Mouse (Mus musculus) testis, postnatal 10 days (tissue): Measurements from ENCODE around the gene Por.

Source experiments
- DNase-seq: peaks from one replicate; pipeline ENCODE4 v3.0.0; 2021; ENCODE audit warnings: low spot score

Gene Por

DNA sequence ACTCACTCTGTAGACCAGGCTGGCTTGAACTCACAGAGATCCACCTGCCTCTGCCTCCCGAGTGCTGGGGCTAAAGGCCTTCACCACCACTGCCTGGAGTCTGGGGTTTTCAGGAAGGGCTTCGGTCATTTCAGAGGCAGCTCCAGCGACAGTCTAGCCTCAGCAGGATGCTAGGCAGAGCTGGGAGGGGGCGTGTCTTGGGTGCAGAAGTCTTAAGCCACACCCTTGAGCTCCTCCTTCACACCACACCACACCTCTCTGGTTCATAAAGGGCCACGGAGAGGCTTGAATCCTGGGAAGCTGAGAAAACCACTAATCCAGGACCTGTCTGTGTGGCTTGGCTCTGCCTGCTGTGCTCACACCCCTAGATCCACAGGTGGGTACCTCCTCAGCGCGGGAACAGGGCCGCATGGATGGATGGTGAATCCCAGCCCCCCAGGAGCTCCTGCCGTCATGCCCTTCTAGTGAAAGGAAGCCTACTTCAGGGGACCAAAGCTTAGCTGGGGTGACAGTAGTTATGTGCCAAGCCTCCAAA is at the start of gene Por:
Por (plus strand) TSS at position 293 of the 535 bp plus-strand sequence.
- no peak for DNase-seq

DNA sequence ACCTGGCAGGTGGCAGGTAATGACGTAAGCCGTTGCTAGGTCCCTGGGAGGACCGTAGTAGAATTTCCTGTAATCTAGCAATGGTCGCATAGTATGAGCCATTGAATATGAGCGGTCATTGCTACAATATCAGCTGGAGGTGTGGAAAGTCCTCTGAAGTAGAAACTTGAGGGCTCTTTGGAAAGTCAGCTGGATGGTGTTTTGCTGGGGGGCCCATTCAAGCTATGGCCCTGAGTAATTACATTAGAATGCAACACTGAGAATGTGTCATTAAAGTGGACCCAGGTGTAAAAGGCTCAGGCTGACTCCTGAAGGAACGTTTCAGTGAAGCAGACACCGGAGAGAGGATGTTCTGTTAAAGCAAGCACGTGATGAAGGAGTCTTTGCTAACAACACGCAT is 49.3 kb upstream of the Por start:
- DNase-seq, result no peak

- no peak for DNase-seq
Measured at GRCm38 (mm10) chr5:135621725-135622124, 48.1 kb upstream of the Por start.

DNA sequence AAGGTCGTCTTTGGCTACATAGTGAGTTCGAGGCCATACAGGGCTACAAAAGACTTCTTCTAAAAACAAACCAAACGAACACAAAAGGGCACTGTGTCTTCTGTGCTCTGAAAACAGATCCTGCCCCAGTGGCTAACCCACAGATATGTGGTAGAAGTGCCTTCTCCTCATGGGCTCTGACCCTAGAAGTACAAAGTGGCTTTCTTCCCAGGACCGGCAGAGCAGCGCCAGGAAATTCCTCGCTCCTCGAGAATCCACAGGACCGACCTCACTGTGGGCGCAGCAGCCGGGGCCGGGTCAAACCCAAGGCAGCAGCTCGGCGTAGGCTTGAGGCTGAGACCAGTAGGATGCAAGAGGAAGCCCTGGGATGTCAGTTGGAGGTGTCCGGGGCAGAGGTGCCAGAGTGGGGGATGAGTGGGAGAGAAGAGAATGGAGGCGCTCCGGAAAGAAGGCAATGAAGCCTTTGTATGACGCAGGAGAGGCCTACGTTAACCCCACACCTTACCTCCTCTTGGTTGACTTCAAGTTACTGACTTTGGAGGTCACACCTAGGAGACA is 46.7 kb upstream of the Por start:
- DNase-seq, result no peak

GRCm38 (mm10) chr5:135628916-135629315 is 40.9 kb upstream of the Por start:
- DNase-seq, result no peak

DNA sequence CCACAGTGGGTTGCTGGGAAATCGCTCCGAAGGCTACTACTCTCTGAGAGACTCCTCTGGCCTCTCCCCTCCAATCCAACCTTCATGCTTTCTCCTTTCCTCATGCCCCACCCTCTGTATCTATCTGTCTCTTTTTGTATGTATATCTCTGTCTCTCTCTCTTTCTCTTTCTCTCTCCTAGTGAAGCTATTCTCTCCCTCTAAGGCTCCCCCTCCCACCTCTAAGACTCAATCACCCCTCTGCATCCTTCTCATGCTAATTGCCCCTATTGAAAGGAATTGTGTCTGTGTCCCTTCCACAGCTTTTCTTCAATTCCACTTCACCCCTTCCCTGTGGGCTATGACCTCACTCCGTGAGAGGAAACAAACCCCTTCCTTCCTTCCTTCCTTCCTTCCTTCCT is 40.4 kb upstream of the Por start:
- DNase-seq, result no peak

DNA sequence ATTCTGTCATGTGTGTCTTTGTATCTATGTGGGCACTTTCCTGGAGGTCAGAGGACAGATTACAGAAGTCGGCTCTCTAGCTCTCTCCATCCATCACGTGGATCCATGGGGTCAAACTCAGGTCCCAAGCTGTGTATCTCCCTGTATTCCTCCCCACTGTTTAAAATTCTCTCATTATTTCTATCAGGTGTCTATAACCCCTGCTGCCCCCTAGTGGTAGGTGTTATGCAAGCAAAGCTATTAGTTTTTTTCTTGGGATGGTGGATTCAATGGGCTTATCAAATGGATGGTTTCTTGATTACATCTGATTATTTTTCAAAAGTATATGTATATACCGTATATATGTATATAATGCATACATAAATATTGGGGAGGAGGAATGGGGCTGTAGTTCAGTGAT is 39.2 kb upstream of the Por start:
- peak; percentile 82 for DNase-seq

GRCm38 (mm10) chr5:135632117-135632796 is 37.6 kb upstream of the Por start, which contains the start of gene Rhbdd2:
TSS of gene Rhbdd2 (plus strand) at chr5:135632618.
- peak; percentile 98 for DNase-seq

DNA sequence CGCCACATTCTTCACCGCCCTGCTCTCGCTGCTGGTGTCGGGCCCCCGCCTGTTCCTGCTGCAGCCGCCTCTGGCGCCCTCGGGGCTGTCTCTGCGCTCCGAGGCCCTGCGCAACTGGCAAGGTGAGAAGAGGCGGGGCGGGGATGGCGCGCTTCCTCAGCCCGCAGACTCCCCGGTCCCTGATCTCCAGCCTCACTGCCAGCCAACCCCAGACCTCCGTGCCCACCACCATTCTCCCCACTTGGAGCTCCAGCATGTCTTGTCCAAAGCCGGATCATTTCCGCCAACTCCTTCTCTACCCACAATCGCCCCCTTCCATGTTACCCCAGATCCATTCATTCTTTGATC is 37.1 kb upstream of the Por start:
- DNase-seq, result no peak

DNA sequence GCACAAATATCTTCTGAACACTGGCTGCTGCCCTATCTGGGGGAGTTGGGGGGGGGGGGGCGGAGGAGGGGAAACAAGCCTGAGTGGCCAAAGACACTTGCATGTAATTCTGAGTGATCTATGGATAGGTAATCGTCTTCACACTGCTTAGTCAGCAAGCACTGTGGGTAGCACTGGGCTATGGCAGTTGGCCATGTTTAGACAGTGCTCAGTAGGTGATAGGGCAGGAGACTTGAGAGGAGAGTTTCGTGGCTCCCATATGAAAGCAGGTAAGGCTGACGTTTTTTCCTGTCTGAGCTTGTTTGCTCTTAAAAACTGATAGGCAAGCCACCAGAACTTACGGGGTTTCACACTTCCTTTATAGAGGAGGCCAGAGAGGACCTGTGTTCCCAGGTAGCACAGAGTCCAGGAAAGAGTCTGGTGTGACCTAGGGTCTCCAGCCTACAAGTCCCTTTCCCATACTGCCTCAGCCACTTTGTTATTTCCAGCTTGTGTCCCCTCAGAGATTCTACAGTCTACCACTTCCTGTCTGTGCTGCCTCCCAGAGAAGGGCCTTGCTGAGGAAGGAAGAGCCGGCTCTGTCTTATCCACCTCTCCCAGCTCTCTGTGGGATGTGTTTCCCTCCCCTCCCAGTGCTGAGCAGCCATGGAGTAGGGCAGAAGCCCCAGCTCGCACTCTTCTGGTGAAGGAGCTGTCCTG is 29.9 kb upstream of the Por start:
- DNase-seq, result no peak

DNA sequence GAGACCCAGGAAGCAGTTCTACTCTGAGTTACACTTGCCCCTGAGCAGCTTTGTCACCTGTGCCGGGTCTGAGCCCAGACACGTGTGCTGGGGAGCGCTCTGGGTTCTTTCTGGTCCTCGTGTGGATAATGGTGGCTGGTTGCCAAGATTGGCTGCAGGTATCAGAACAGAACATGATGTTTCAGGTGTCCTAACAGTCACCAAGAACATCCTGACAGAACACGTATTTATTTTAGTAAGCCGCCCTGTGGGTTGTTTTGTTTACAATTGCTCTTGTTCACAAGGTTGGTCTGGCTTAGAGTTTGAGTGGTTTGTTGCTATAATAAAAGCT is 29.4 kb upstream of the Por start:
- no peak for DNase-seq

DNA sequence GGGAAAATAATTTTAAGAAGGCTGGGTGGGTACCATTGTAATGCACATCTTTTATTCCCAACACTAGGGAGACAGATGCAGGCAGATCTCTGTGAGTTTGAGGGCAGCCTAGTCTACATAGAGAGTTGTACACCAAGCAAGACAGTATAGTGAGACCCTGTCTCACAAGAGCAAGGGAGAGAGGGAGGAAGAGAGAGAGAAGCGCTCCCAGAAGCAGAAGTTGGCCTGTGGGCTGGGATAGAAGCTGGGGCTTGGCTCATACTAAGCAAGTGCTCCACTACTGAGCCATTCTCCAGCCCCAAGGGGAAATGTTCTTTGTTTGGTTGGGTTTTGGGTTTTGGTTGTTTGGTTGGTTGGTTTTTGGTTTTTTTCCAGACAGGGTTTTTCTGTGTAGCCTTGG is 28.8 kb upstream of the Por start:
- no peak for DNase-seq

DNA sequence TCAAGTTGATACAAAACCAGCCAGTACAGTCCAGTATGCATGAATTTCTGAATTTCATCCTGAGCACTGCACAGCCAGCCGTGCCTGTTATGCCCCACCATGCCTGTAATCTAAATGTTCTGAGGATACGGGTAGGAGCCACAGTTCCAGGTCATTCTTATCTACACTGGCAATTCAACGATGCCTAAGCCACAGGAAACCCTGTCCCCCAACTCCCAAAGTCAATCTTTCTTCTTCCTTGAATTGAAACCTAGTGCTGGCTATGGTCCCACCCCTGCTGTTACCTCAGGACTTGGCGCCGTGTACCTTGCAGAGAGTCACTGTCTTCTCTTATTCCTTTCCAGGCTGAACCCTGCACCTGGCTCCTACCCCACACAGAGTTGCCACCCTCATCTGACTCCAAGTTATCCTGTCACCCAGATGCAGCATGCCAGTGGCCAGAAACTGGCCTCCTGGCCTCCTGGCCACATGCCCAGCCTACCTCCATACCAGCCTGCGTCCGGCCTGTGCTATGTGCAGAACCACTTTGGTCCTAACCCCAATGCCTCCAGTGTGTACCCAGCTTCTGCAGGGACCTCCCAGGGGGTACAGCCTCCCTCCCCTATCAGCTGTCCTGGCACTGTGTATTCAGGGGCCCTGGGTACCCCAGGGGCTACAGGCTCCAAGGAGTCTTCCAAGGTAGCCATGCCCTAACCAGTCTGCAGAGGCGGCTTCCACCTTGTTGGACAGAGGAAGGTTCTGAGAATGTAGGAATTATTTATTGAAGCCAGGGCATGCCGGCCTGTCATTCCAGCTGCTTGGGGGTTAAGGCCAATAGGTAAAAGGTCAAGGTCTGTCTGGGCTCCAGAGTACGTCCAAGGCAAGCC is 26.9 kb upstream of the Por start:
- DNase-seq, result no peak

GRCm38 (mm10) chr5:135643552-135643842 is 26.3 kb upstream of the Por start:
- no peak for DNase-seq

DNA sequence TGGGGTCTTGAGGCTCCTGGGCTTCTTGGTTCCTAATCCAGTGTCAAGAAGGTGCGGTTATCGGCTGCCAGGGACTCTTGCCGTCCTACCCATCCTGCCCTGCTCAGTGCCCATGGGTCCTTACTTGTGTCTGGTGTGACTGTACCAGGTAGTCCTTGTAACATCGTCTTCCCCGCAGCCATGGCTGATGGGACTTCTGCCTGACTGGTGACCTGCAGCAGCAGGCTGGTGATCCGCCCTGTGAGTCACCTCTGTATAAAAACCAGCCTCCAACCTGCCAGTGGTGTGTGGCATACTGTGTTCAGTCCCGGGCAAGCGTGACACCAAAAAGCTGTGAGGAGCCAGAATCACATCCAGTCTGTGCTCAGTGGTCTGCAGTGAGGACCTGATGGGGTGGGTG is 26.0 kb upstream of the Por start:
- no peak for DNase-seq

DNA sequence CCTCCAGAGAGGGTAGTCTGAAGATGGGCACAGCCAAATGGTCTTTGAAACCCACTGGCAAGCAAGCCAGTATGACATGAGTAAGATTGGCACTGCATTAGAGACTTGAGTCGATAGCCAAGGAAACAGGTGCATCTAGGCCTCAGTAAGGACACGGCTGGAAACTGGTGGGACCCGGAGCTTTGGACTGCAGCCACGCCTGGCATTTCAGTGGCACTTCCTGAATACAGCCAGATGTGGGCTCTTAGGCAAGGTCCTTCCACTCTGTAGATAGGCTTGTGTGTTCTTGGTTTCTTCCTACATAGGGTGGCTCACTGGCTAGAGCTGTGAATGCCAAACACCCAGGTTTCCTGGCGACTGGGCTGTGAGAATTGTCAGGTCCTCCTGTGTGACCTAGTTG is 24.5 kb upstream of the Por start:
- DNase-seq, result no peak

DNA sequence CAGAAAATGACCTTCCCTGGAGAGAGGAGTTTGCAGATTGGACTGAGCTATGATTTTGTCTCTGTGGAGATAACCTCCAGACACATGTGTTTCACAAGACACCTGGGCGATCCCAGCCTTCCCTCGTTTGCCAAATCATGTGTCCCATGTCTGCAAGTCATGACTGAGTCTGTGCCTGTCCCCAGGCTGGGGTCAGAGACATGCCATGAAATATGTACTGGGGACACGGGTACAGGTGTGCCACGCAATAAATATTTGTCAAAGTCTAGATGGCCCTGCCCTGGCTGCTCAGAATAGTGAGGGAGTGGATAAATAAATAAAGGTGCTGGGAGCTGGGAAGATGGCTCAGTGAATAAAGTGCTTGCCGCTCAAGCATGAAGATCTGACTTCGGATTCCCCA is 23.8 kb upstream of the Por start:
- no peak for DNase-seq

- no peak for DNase-seq
Measured at GRCm38 (mm10) chr5:135648461-135649308, 21.1 kb upstream of the Por start.

GRCm38 (mm10) chr5:135649309-135649633 is 20.6 kb upstream of the Por start:
- no peak for DNase-seq

DNA sequence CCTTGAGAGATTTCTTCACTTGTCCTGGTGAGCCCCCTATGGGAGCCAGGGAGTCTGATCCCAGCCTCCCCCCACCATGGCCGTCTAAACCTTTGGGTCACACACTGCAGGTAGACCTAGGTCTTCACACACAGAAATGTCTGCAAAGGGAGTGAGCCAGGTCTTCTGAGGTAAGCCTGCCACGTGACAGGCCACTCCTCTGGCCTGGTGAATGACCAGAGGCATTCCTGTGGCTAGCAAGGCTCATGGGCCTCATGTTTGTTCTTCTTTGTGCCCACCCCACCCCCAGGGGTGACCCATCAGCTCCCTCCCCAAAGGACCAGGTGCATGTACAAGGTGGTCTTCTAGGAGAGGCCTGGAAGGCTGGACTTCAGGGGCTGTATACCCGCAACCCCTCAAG is 18.3 kb upstream of the Por start:
- no peak for DNase-seq

- DNase-seq, result no peak
Measured at GRCm38 (mm10) chr5:135653209-135653608, 16.6 kb upstream of the Por start.

GRCm38 (mm10) chr5:135656046-135656445 is 13.8 kb upstream of the Por start:
- DNase-seq, result no peak
